Mouse (Mus musculus): Measurements from ENCODE around the gene Ttc24.

Ttc24 gene

GRCm38 (mm10) chr3:88074766-88075165, 3.3 kb downstream of the Ttc24 start:
- no peak for DNase-seq

DNA sequence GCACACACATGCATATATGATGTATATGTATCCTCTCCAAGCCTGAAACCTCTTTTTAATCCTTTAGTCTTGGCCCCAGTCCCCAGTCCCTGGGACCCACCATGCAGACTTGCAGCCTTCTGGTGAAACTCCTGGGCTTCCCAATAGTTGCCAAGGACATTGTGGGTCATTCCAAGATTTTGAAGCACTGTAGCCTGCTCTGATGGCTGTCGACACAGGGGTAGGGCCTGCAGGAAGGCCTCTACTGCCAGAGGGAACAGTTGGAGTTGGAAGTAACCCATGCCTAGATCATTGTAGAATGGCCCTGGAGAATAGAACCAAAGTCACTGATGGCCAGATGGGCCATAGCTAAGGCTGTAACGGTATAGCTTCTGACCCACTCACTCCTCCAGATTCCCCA, 3.8 kb downstream of the Ttc24 start:
- no peak for DNase-seq

GRCm38 (mm10) chr3:88073631-88074030, 4.5 kb downstream of the Ttc24 start:
- no peak for DNase-seq

DNA sequence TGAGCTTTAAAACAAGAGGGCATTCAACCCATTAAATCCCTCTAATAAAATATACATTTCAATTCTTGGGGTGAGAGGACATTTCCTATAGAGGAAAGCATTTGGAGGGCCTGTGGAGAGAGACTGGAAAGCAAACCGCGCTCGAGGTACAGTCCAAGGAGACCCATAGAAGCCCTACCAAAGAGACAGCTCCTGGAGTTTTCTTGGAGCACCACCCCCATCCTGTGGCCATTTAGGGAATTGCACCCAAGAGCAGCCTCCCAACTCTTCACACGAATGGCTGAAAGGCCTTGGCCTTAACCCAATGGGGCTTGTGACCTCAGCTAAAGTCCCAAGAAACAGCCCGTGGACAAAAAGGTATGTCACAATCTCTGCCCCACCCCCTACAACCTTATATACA, 6.3 kb downstream of the Ttc24 start:
- DNase-seq = peak; percentile 82

- DNase-seq = no peak
These were observed 9.7 kb downstream of the Ttc24 start for GRCm38 (mm10) chr3:88068386-88068785.

DNA sequence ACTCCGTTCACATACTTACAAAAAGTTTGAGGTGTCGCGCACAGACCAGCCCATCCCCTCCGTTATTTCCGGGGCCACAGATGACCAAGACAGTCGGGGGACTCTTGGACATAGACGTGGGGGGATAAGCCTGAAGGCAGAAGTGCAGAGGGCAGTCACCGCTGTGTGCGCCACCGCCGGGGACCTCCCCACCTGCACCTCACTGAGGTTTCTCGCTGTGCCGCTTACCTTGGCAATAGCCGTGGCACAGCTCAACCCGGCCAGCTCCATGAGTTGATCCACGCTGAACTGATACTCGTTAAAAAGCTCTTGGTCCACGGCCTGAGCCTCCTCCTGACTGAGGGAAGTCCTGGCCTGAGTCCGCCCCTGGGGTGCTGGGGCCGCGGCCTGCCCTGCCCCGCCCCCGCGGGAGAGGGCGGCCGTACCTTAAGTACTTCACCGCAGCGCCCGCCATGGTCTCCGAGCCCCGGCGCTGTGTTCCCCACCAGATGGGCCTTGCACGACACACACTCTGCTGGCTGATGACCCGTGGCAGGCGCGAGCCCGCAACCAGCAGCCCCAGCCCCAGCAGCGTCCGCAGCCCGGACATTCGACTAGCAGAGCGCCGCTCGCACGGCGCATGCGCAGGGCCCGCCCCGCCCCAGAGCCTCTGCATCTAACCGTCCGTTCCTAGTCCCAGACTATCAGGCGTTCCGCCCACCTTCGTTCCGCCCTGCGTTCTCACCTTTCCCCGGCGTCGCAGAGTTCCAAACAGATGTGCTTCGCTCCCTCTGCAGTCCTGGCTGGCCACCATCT, 20.0 kb downstream of the Ttc24 start, which contains the start of gene Naxe:
TSS of gene Naxe (minus strand) at position 594 of the 795 bp plus-strand sequence.
- peak; percentile 88 for DNase-seq

GRCm38 (mm10) chr3:88057030-88057429, 21.1 kb downstream of the Ttc24 start:
- no peak for DNase-seq

DNA sequence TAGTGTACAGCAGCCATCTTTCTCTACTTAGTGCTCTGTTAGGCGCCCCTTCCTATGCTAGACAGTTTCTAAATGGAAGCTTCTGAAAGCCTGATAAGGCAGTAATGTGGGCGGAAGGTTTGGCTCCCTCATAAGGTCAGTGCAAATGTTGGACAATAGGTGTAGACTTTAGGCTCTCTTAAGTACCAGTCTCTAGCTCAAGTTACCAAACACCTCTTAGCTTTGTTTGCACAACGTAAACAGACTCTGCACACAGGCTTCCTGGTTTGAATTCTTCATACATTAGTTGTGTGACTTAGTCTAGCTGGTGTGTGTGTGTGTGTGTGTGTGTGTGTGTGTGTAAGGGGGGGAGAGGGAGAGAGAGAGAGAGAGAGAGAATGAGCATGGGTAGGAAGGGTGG, 28.6 kb downstream of the Ttc24 start:
- DNase-seq = no peak

DNA sequence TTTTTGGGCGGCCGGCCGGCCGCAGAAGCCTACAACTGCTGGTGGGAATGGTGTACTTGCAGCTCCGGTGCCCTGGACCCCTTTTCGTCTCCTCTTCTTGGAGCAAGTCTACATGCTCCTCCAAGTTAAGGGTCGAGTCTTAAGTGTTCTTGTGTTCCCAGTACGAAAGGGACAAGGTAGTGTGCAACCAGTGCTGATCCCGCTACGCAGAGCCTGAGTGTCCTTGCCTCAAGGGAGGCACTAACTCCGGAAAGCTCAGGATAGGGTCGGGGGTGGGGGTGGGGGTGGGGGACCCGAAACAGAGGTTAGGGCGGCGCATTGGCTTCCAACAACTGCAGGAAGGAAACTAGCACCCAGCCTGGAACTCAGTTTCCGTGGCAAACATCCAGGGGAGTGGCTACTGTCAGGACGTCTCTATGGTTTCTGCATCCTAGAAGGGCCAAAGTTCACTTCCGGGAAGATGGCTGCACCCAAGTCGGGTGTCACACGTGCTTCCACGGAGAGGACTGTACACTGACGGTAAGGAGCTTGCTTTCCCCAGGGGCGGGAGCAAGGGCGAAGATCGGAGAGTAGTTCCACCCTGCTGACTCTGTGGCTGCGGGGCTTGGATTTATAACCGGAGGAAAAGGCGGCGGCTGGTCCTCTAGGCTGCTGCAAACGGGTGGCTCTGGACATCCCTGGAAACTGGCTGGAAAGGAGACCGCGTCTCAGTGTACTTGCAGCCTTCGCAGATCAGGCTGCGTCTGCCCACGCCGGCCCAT, 35.3 kb downstream of the Ttc24 start, which contains the start of gene Gpatch4:
TSS of gene Gpatch4 (plus strand) at position 448 of the 761 bp plus-strand sequence.
- peak; percentile 88 for DNase-seq

DNA sequence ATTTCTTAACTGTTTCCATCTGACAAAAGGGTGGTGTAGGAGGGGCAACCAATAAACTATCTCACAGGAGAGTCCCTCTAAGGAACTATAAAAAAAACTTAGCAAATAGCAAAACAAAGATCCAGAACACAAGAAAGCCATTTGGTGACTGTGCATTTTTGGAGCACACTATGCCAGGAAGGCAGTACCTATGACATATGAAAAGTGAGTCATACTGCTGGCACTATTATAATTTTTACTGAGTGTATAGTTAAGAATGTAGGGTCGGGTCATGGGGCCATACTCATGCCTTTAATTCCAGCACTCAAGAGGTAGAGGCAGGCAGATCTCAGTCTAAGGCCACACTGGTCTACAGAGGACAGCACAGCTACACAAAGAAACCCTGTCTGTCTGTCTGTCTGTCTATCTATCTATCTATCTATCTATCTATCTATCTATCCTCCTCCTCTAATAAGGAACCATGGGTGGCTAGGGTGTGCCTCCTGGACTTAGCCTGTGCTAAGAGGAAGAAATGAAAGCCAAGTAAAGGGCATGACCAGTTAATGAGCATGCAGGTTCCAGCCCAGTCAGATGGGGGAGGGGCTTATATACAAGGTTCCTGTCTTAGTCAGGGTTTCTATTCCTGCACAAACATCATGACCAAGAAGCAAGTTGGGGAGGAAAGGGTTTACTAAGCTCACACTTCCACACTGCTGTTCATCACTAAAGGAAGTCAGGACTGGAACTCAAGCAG, 42.4 kb downstream of the Ttc24 start:
- no peak for DNase-seq

DNA sequence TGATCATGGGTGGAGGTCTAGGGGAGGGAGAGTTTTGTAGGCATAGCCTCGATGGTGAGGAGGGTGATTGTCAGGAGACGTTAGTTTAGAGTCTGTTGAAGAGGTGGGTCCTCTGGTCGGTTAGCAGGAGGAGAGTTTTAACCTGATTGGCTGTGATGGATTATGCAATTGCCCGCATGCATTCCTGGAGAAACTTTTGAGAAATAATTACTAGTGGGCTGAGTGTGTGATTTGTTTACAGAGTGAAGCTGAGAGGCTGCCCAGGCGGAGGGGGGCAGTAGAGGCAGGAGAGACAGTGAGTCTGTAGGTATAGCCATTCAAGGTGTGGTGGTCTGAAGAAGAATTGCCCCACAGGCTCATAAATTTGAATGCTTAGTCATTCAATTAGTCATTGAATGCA, 44.6 kb downstream of the Ttc24 start:
- no peak for DNase-seq

GRCm38 (mm10) chr3:88030608-88031395, 47.3 kb downstream of the Ttc24 start:
- DNase-seq = no peak

DNA sequence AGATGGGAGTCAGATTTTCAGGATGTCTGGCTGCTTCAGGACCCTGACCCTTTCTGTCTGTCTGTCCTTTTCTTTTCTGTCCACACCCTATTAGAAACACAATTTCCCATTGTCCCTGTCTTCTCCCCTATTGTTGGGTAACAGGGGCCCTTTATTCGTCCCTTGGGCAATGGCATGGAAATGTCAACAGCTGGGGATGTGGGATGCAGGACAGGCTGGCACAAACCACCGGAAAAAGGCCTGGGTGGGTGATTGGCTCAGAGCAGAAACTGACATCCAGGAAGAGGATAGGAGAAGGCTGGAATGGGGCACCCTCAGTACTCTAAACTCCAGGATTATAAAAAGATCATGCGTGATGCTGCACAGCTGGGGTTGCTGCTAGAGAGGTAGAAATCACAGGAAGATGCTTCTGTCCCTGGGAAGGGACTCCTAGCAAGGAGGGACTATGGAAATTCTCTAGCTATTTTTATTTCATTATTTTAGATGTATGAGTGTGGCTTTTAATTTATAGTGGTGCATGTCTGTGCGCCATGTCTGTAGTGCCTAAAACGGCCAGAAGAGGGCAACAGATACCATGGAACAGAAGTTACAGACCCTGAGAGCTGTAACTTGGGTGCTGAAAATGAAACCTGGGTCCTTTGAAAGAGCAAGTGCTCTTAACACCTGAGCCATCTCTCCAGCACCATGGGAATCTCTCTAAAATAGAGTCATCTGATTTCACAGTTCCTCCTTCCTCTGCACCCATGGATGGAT, 50.5 kb downstream of the Ttc24 start, which contains the start of gene Hapln2:
TSS of gene Hapln2 (minus strand) at position 150 of the 753 bp plus-strand sequence.
- DNase-seq = no peak

DNA sequence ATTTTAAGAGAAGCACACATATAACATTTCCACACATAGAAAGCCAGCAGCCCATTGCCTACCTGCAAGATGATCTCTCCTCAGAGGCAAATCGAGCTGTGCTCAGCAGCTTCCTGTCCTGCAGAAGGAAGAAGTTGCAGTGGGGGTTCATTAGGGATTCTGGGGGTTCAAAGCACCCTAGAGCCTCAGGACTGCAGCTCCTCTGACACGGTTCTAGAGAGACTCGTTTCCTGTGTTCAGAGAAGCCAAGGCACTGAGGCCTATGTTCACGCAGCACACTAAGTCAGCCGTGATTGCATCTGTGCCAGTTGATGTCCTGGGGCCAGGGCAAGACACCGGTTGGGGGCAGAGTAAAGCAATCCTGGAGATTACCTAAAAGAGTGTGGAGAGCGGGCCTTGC, 51.3 kb downstream of the Ttc24 start:
- DNase-seq = no peak

- no peak for DNase-seq
These were observed 54.7 kb downstream of the Ttc24 start for GRCm38 (mm10) chr3:88023192-88024074.

DNA sequence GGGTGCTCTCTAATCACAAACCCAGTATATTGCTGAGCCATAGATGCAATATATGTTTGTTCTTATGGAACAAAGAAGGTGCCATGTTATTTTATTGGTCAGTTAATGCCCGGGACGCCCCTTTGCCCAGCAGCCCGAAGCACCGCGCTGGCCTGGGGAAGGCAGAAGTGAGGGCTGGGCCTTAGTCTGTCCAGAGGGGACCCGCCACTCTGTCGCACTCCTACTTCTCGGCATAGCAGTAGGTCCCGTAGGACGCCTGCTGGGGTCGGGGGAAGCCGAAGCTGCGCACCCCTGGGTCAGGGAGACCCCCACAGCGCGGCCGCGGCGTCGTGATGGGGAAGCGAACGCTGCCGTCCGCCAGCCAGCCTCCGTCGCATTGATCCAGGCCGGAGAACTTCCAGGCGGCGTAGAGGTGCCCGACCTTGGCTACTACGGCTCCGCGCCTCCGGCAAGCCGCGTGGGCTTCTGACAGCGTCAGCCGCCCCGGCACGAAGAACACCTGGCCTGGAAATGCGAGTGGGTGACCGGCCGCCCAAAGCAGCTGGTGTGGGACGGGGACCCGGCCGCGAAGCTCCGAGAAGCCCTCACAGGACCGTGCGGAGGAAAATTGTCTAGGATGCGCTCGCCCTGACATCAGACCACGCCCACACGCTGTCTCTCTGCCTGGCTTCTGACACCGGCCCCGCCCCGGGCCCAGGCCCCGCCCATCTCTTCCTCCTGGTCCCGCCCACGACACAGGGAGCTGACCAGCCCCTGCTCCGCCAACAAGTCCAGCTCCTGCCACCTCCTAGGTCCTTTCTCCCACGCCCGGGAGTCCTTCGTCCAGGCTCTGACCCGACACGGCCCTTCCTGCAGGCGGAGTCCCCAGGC, 55.5 kb downstream of the Ttc24 start:
- peak; percentile 95 for DNase-seq

Data from cerebellum, adult 9-11 months (tissue).